Mouse (Mus musculus) myocyte (in vitro differentiated cells): ENCODE results near the gene Susd1.

Experiments used
- CEBPB ChIP-seq: IDR thresholded peaks from 2 replicates; pipeline ENCODE4 v1.6.1; 2011; ENCODE audit warnings: mild to moderate bottlenecking, moderate library complexity; ENCODE audit not compliant: poor library complexity, insufficient read depth, severe bottlenecking
- E2F4 ChIP-seq: IDR thresholded peaks from one replicate; pipeline ENCODE4 v1.6.1; 2011; ENCODE audit warnings: mild to moderate bottlenecking, control low read depth, moderate library complexity; ENCODE audit not compliant: insufficient read depth
- MAX ChIP-seq: IDR thresholded peaks from one replicate; pipeline ENCODE4 v1.6.1; 2011; ENCODE audit warnings: low read depth, mild to moderate bottlenecking, control low read depth
- MYOG ChIP-seq, 3 experiments: IDR thresholded peaks; one replicate each; pipeline ENCODE4 v1.6.1; 2011; ENCODE audit warnings: control low read depth in 2 of 3, low read depth in 2 of 3, mild to moderate bottlenecking in 2 of 3; ENCODE audit not compliant: insufficient read length in 2 of 3, control insufficient read depth in 1 of 3, insufficient read depth in 1 of 3
- POLR2A ChIP-seq: IDR thresholded peaks from one replicate; pipeline ENCODE4 v1.6.1; 2011; ENCODE audit warnings: low read depth, mild to moderate bottlenecking, control low read depth, moderate library complexity; ENCODE audit not compliant: insufficient read length
- POLR2AphosphoS2 ChIP-seq: IDR thresholded peaks from one replicate; pipeline ENCODE4 v1.6.1; 2011; ENCODE audit warnings: low read depth, control low read depth; ENCODE audit not compliant: insufficient read length
- REST ChIP-seq: IDR thresholded peaks from one replicate; pipeline ENCODE4 v1.6.1; 2011; ENCODE audit warnings: mild to moderate bottlenecking, control low read depth, moderate library complexity; ENCODE audit not compliant: insufficient read depth, insufficient read length
- SRF ChIP-seq: IDR thresholded peaks from one replicate; pipeline ENCODE4 v1.6.1; 2011; ENCODE audit warnings: low read depth; ENCODE audit not compliant: control insufficient read depth, insufficient read length
- TCF12 ChIP-seq: IDR thresholded peaks from one replicate; pipeline ENCODE4 v1.6.1; 2011; ENCODE audit warnings: mild to moderate bottlenecking, control low read depth; ENCODE audit not compliant: poor library complexity, insufficient read depth, severe bottlenecking
- USF1 ChIP-seq: IDR thresholded peaks from one replicate; pipeline ENCODE4 v1.6.1; 2011; ENCODE audit warnings: low read depth, mild to moderate bottlenecking, control low read depth, moderate library complexity

DNA sequence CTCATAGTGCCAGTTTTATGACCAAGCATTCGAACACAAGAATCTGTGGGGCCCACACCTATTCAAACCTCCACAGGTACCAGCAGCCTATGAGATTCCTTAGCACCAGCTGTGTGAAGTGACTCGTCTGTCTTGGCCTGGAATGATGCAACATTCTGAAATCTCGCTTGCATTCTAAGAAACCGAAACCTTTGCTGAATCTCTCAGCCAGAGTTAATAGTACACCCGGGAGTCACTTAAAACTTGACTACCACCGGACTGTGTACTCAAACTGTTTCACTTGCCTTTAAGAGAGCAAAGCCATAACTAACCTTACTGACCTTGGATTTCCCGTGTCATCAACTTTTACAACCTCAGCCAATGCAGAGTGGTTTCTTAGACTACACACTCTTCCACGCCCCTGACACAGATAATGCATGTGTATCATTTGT is 14.1 kb upstream of the Susd1 start:
- TF ChIP-seq USF1: no peak
- TF ChIP-seq POLR2AphosphoS2: no peak
- TF ChIP-seq POLR2A: no peak
- TF ChIP-seq TCF12: no peak
- no peak for TF ChIP-seq MAX
- no peak for TF ChIP-seq MYOG (IDR thresholded peaks at IDR 0.05; ENCODE audit: control insufficient read depth in 1 of 3, insufficient read depth in 1 of 3, insufficient read length in 2 of 3, low read depth in 2 of 3)
- TF ChIP-seq REST: no peak
- peak; percentile 94 for TF ChIP-seq CEBPB
- no peak for TF ChIP-seq E2F4
- no peak for TF ChIP-seq SRF
